Mouse (Mus musculus) urinary bladder, postnatal 25 days (tissue): ENCODE measurements around the gene Tmem120b.

ENCODE experiments used
- DNase-seq: peaks from one replicate; pipeline ENCODE4 v3.0.0; 2022; ENCODE audit warnings: low spot score

Tmem120b gene

DNA sequence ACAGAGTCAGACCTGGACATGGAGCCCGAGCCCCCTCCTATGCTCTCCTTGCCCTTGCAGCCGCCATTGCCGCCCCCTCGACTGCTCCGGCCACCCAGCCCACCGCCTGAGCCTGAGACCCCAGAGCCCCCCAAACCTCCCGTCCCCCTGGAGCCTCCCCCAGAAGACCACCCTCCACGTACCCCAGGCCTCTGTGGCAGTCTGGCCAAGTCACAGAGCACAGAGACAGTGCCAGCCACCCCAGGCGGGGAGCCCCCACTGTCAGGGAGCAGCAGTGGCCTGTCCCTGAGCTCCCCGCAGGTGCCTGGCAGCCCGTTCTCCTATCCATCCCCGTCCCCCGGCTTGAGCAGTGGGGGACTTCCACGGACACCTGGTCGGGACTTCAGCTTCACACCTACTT is 91.7 kb downstream of the Tmem120b start:
- no peak for DNase-seq

DNA sequence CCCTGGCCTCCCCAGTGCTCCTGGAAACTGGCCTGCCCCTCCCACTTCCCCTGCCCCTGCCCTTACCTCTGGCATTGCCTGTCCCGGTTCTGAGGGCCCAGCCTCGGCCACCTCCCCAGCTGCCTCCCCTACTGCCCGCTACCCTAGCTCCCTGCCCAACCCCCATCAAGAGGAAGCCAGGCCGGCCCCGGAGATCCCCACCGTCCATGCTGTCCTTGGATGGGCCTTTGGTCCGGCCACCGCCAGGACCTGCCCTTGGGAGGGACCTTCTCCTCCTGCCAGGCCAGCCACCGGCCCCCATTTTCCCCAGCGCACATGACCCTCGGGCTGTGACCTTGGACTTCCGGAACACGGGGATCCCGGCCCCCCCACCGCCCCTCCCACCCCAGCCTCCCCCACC is 92.1 kb downstream of the Tmem120b start:
- DNase-seq, result no peak

DNA sequence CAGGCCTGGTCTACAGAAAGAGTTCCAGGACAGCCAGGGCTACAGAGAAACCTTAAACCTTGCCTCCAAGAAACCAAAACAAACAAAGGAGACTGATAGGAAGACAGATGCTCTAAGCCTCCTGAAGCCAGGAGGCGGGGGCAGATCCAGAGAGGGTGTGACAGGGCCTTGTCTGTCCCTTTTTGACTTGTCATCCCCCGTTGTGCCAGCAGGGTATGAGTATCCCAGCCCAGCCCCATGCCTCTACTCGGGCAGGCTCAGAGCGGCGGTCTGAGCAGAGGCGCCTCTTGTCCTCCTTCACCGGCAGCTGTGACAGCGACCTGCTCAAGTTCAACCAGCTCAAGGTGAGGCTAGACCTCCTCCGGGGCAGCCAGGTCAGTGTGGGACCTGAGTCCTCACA is 94.7 kb downstream of the Tmem120b start:
- DNase-seq, result no peak

DNA sequence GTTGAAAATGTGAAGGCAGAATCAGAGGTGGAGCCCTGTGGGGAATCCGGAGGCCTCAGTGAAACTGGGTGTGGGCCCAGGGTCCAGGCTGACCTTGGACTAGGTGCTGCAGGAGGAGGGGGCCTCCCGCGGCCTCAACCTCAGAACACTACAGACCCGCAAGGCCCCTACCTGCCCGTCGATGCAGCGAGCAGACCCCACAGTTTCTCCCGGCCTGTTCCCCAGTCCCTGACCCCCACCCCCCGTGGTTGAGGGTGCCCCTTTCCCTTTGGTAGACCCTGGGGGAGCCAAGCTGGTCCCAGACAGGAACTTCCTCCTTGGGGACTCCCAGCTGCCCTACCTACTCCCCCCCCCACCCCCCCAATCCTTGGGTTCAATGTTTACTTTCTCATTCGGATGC is 98.2 kb downstream of the Tmem120b start:
- DNase-seq, result no peak
